Mouse (Mus musculus) midbrain, embryonic 12.5 days (tissue): ENCODE results near the gene Stox2. TPM values are rescaled to one million over a fixed set of nuclear protein-coding genes. Genes with fewer than 3 reads are reported as not detected.

ENCODE experiments used
- ATAC-seq: fragments of 200-750 bp; cut with Nextera tagmentation; 2 replicates; pipeline ENCODE4 v1.8.0; 2017; ENCODE audit warnings: low read depth, moderate TSS enrichment, moderate library complexity; ENCODE audit not compliant: low FRiP score
- H3K27ac ChIP-seq: fragments of 300-500 bp; sonication (generic); replicated peaks from 2 replicates; pipeline ENCODE4 v1.5.1; 2016; ENCODE audit warnings: mild to moderate bottlenecking
- H3K27me3 ChIP-seq: fragments of 300-500 bp; sonication (generic); 2 replicates; pipeline ENCODE4 v1.6.1; 2016; ENCODE audit warnings: mild to moderate bottlenecking
- H3K36me3 ChIP-seq: fragments of 300-500 bp; sonication (generic); 2 replicates; pipeline ENCODE4 v1.6.1; 2016
- H3K4me1 ChIP-seq: fragments of 300-500 bp; sonication (generic); 2 replicates; pipeline ENCODE4 v1.6.1; 2016
- H3K4me2 ChIP-seq: fragments of 300-500 bp; sonication (generic); replicated peaks from 2 replicates; pipeline ENCODE4 v1.6.1; 2016; ENCODE audit warnings: mild to moderate bottlenecking, moderate library complexity
- H3K4me3 ChIP-seq: fragments of 300-500 bp; sonication (generic); 2 replicates; pipeline ENCODE4 v1.5.1; 2016; ENCODE audit warnings: mild to moderate bottlenecking
- H3K9ac ChIP-seq: fragments of 300-500 bp; sonication (generic); replicated peaks from 2 replicates; pipeline ENCODE4 v1.6.1; 2016; ENCODE audit warnings: mild to moderate bottlenecking, moderate library complexity
- H3K9me3 ChIP-seq: fragments of 300-500 bp; sonication (generic); 2 replicates; pipeline ENCODE4 v1.6.1; 2016; ENCODE audit warnings: mild to moderate bottlenecking
- WGBS: fragments of 180-500 bp; shearing (Covaris S2); methylation state at CpG from one replicate; pipeline ENCODE4 v1.1.7; 2016; 5-methylcytosine and 5-hydroxymethylcytosine counted together
- polyA plus RNA-seq: library from polyadenylated mRNA; unstranded; fragments of >200 nt; fragmentation: Nextera tagmentation; extraction: Ambion mirVana; gene quantifications from 2 replicates; pipeline ENCODE4 v1.2.1, GENCODE M21; 2016

The Stox2 gene
- polyA plus RNA-seq, 1 experiment from 2014 or later: 53.6 TPM

- peak overlapping the region; percentile 84 for H3K27ac ChIP-seq
Measured at GRCm38 (mm10) chr8:47285435-47285834, 160.7 kb downstream of the Stox2 start.

DNA sequence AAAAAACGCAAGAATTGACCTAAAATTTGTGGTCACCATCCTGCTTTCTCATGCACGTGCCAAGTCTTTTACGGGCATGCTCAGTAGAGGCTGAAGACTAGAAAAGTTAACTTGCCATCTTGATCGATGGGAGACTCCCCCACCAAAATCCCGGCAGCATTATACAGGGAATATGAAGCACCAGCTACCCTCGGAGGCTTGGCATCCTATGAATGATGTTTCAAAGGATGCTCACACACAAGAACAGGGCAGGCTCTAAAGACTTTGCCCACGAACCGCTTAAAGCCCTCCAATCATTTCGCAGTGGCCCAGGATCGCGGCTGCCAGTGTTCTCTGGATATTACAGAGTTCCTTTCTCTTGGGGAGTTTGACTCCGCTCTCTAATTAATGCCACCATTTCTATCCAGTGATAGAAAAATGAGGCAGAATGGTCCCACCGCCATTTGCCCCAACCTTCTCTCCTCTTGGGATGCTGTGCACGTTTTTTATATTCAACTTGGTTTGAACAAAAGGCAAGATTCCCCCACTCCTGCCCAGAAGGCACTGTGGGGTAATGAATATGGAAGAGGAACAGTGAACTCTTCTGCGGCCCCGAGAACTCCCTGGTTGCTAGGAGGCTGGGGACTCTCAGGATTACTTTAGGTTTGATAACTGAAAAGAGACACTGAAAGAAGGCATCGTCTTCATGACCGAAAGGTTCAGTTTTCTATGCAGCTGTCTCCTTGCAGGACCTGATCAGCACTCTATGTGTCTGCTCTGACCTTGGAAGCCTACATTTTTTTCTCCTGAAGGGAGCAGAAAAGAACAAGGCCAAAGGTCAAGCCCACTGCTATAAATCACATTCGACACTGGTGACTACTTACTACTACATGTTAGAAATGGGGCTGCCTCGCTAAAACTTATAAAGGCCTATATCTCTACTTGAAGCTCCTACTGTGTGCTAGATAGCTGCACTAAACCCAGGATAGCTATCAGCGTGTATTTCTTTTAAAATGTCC, 161.5 kb downstream of the Stox2 start:
- Histone ChIP-seq H3K9me3 (no peaks in the 10 kb centered on the region), H3K27me3 (no peaks in the 10 kb centered on the region), H3K4me1 (peaks cover 64% of the 10 kb centered on the region), H3K36me3 (0 out of 2 replicates have a peak, but pooled peaks cover 3% of the 10 kb centered on the region), H3K9ac (peak overlapping the region; percentile 51; the same call in 1 of the 2 replicates), H3K27ac (peak overlapping the region; percentile 84), H3K4me3 (peak overlapping the region; percentile 98), H3K4me2 (peak overlapping the region; percentile 90)
- ATAC-seq: 0 out of 2 replicates have a peak, but pooled peaks have one; percentile 20
- WGBS: 33% methylated on average over 21 of the region's 21 CpGs

More at GRCm38 (mm10) chr8:47285435-47285834, 160.7 kb downstream of the Stox2 start:
- peaks cover 64% of the 10 kb centered on the region for H3K4me1 ChIP-seq
- H3K27me3 ChIP-seq: no peaks in the 10 kb centered on the region
- H3K9me3 ChIP-seq: no peaks in the 10 kb centered on the region
- no peaks in the 10 kb centered on the region for H3K36me3 ChIP-seq
- peak overlapping the region; percentile 99 for H3K9ac ChIP-seq
- peak overlapping the region; percentile 98 for H3K4me3 ChIP-seq
- WGBS: 33% methylated on average over 6 of the region's 6 CpGs
- no peak for ATAC-seq
- peak overlapping the region; percentile 90 for H3K4me2 ChIP-seq

DNA sequence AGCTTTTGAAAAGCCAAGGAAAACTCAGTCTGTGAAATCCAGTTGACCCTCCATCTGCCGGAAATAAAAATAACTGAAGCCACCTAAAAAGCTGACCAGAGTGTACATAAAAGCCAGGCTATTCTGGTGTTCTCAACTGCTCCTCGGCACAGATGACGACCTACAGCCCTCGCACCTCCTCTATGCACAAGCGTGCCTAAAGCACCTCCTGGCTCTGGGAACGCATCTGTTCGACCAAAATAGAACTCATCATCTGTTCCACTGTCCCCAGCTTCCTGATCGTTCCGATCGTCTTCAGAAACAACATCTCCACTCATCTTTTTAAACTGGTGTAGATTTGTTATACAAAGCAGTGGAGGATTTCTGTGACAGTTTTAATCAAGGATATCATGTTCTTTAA, 166.3 kb downstream of the Stox2 start:
- WGBS: 70% methylated on average over 10 of the region's 10 CpGs
- H3K4me1 ChIP-seq: peaks cover 76% of the 10 kb centered on the region

GRCm38 (mm10) chr8:47278211-47278610, 168.0 kb downstream of the Stox2 start:
- 88% methylated on average over 3 of the region's 3 CpGs for WGBS
- H3K4me1 ChIP-seq: peaks cover 63% of the 10 kb centered on the region

More for the DNA sequence above, 166.3 kb downstream of the Stox2 start:
- Histone ChIP-seq H3K27ac (peak overlapping the region; percentile 46), H3K9me3 (no peaks in the 10 kb centered on the region), H3K36me3 (0 out of 2 replicates have a peak, but pooled peaks cover 3% of the 10 kb centered on the region), H3K4me2 (peak overlapping the region; percentile 13), H3K4me3 (no peak overlapping the region), H3K27me3 (no peaks in the 10 kb centered on the region), H3K9ac (no peak overlapping the region)
- ATAC-seq: no peak

DNA sequence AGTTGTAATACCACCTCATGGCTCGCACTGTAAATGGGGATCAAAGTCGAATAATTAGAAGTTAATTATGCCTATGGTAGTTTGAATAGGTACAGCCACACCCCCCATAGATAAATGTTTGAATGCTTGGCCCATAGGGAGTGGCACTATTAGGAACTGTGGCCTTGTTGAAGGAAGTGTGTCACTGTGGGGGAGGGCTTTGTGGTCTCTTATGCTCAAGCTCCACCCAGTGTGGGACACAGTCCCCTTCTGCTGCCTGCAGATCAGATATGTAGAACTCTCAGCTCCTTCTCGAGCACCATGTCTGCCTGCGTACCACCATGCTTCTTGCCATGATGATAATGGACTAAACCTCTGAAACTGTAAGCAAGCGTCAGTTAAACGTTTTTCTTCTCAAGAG, 177.2 kb downstream of the Stox2 start:
- no peak overlapping the region for H3K4me2 ChIP-seq
- no peaks in the 10 kb centered on the region for H3K27me3 ChIP-seq
- H3K9ac ChIP-seq: no peak overlapping the region
- 0 out of 2 replicates have a peak, but pooled peaks cover 5% of the 10 kb centered on the region for H3K36me3 ChIP-seq
- no peak overlapping the region for H3K27ac ChIP-seq
- H3K4me1 ChIP-seq: peaks cover 58% of the 10 kb centered on the region
- H3K9me3 ChIP-seq: no peaks in the 10 kb centered on the region
- WGBS: 93% methylated on average over 6 of the region's 6 CpGs
- no peak for ATAC-seq
- H3K4me3 ChIP-seq: no peak overlapping the region

More at GRCm38 (mm10) chr8:47278211-47278610, 168.0 kb downstream of the Stox2 start:
- Histone ChIP-seq H3K36me3 (0 out of 2 replicates have a peak, but pooled peaks cover 3% of the 10 kb centered on the region), H3K27me3 (no peaks in the 10 kb centered on the region), H3K27ac (no peak overlapping the region), H3K4me3 (no peak overlapping the region), H3K9ac (no peak overlapping the region), H3K4me2 (no peak overlapping the region), H3K9me3 (no peaks in the 10 kb centered on the region)
- ATAC-seq: no peak

- Histone ChIP-seq H3K27ac (0 out of 2 replicates have a peak overlapping the region, but pooled peaks have one; percentile 0), H3K4me2 (no peak overlapping the region), H3K4me3 (no peak overlapping the region), H3K36me3 (0 out of 2 replicates have a peak, but pooled peaks cover 5% of the 10 kb centered on the region), H3K27me3 (no peaks in the 10 kb centered on the region), H3K4me1 (peaks cover 62% of the 10 kb centered on the region), H3K9ac (no peak overlapping the region), H3K9me3 (no peaks in the 10 kb centered on the region)
- 83% methylated on average over 21 of the region's 21 CpGs for WGBS
- ATAC-seq: 0 out of 2 replicates have a peak, but pooled peaks have one; percentile 27
Measured at GRCm38 (mm10) chr8:47268062-47268822, 177.9 kb downstream of the Stox2 start.

DNA sequence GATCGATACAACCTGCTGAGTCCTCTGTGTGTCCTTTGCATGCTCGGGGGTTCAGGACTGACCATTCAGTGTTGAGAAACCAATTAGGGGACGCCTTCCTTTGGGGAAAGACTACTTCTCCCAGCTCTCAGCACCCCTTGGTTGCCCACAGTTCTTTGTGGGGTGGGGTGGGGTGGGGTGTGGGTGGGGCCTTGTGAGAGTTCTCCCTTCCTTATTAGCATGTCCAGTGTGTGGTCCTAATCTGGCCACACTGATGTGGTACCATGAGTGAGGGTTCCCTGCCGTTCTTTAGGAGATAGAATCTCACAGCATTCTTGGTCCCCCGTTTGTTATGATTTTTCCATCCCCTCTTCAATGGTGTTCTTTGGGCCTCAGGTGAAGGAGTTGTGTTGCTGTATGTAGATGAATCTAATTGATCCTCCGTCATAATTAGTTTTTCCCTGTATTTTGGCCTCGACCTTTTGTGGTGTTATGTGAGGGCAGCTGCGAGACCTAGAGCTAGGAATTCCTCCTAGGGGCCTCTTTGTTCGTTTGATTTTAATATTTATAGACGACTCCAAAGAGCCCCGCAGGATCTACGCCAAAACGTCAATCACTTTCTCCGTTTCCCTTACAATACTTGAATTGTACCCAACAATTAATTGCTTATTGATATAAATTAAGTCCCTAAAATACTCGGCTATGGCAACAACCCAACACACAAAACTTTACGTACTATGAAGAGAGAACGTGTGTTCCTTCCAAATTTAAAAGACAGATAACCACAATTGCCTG, 182.9 kb downstream of the Stox2 start:
- 0 out of 2 replicates have a peak overlapping the region, but pooled peaks have one; percentile 1 for H3K4me2 ChIP-seq
- peaks cover 74% of the 10 kb centered on the region for H3K4me1 ChIP-seq
- H3K9ac ChIP-seq: no peak overlapping the region
- H3K4me3 ChIP-seq: no peak overlapping the region
- peak overlapping the region; percentile 27; the same call in 1 of the 2 replicates for H3K27ac ChIP-seq
- WGBS: 54% methylated on average over 17 of the region's 17 CpGs
- H3K9me3 ChIP-seq: no peaks in the 10 kb centered on the region
- ATAC-seq: 0 out of 2 replicates have a peak, but pooled peaks have one; percentile 34
- H3K36me3 ChIP-seq: no peaks in the 10 kb centered on the region
- H3K27me3 ChIP-seq: no peaks in the 10 kb centered on the region

DNA sequence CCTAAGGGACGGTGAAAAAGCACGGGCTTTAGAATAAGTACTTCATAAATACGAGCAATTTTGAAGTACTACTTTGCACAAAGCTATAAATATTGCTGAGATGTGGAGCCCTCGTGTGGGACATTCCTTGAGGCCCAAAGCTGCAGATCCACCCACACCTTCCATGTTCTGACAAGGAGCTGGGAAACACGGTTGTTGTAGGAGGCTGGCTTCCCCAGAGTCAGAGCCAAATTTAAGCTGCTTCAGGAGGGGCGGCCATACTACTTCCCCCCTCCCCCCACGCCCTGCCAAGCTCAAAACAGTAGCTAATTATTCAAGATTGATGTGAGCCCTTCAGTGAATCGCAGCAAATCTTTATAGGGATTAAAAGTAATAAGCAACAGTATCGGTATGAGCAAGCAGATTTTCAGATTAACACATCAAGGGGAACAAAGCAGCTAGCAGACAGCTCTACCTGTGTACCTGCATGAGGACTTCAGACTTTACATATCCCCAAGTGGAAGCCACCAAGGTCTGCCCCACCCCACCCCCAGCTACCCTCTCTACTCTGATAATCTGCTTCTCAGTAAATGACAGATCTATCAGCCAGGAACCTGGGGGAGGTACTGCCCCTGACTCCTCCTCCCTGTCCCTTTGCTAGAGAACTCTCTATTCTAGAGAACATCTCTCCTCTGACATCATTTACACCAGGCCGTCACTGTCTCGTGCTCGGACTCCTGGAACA, 185.2 kb downstream of the Stox2 start:
- H3K27me3 ChIP-seq: no peaks in the 10 kb centered on the region
- no peak overlapping the region for H3K4me3 ChIP-seq
- H3K27ac ChIP-seq: no peak overlapping the region
- peak; percentile 45; the same call in 1 of the 2 replicates for ATAC-seq
- H3K4me2 ChIP-seq: no peak overlapping the region
- no peak overlapping the region for H3K9ac ChIP-seq
- no peaks in the 10 kb centered on the region for H3K9me3 ChIP-seq
- peaks cover 62% of the 10 kb centered on the region for H3K4me1 ChIP-seq
- WGBS: 55% methylated on average over 12 of the region's 12 CpGs
- no peaks in the 10 kb centered on the region for H3K36me3 ChIP-seq

DNA sequence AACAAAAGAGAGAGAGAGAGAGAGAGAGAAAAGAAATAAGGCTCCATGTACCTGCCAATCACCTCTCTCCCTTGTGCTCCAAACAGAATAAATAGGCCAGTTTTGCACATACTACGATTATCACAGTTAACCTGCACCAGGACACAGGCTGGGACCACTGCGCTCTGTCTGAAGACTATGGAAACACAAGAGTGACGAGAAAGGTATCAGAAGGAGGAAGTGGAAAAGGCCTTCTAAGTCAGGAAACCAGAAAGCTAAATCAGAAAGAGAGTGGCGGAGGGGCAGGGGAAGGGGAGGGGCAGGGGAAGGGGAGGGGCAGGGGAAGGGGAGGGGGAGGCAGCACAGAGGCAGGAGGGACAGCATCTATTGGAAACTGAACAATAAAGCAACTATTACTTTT, 195.3 kb downstream of the Stox2 start:
- no peak overlapping the region for H3K9ac ChIP-seq
- 91% methylated on average over 3 of the region's 4 CpGs for WGBS
- no peak overlapping the region for H3K27ac ChIP-seq
- no peak overlapping the region for H3K4me3 ChIP-seq
- H3K4me2 ChIP-seq: no peak overlapping the region
- H3K27me3 ChIP-seq: no peaks in the 10 kb centered on the region
- no peaks in the 10 kb centered on the region for H3K36me3 ChIP-seq
- no peak for ATAC-seq
- peaks cover 42% of the 10 kb centered on the region for H3K4me1 ChIP-seq
- no peaks in the 10 kb centered on the region for H3K9me3 ChIP-seq

DNA sequence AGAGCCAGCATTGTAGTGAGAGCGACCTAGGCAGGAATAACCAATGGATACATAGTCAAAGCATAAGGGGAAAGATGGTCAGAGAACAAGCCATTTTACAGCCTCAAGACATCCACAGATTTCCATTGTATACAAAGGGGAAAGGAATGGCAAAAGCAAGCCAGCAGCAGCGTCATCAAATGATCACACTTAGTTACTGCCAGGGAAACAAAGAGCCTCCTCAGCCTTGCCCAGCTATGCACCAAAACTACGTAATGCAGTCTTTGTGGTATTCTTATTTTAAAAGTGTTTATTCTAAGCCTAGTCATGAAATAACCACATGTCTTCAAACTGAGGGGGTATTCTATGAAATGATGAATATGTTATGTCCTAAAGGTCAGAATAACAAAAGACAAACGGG, 201.0 kb downstream of the Stox2 start:
- H3K4me1 ChIP-seq: peaks cover 65% of the 10 kb centered on the region
- no peaks in the 10 kb centered on the region for H3K9me3 ChIP-seq
- no peak overlapping the region for H3K4me2 ChIP-seq
- no peak overlapping the region for H3K9ac ChIP-seq
- H3K36me3 ChIP-seq: no peaks in the 10 kb centered on the region
- H3K27ac ChIP-seq: 0 out of 2 replicates have a peak overlapping the region, but pooled peaks have one; percentile 16
- H3K27me3 ChIP-seq: no peaks in the 10 kb centered on the region
- 68% methylated on average over 4 of the region's 4 CpGs for WGBS
- H3K4me3 ChIP-seq: no peak overlapping the region
- no peak for ATAC-seq
